Mouse (Mus musculus): ENCODE results near the gene Tbx21.
A peak's percentile ranks its signal among the peaks of the same experiment; 100 is the strongest.

Tbx21 gene

GRCm38 (mm10) chr11:97082977-97083376, 32.2 kb downstream of the Tbx21 start:
- DNase-seq, result peak; percentile 34 to 38

- no peak for DNase-seq
Measured at GRCm38 (mm10) chr11:97080291-97080690, 34.8 kb downstream of the Tbx21 start.

GRCm38 (mm10) chr11:97078751-97079150, 36.4 kb downstream of the Tbx21 start:
- DNase-seq, result no peak

GRCm38 (mm10) chr11:97074235-97074634, 40.9 kb downstream of the Tbx21 start:
- no peak for DNase-seq

- DNase-seq, result peak; percentile 31 to 42
Measured at GRCm38 (mm10) chr11:97072533-97072932, 42.6 kb downstream of the Tbx21 start.

- no peak for DNase-seq
Measured at GRCm38 (mm10) chr11:97071129-97071528, 44.0 kb downstream of the Tbx21 start.

GRCm38 (mm10) chr11:97069770-97070169, 45.4 kb downstream of the Tbx21 start:
- no peak for DNase-seq

- no peak for DNase-seq
Measured at GRCm38 (mm10) chr11:97069333-97069732, 45.8 kb downstream of the Tbx21 start.

- no peak for DNase-seq
Measured at GRCm38 (mm10) chr11:97066656-97067360, 48.3 kb downstream of the Tbx21 start.

GRCm38 (mm10) chr11:97065538-97066295, 49.4 kb downstream of the Tbx21 start:
- DNase-seq, result no peak

GRCm38 (mm10) chr11:97063921-97064295, 51.2 kb downstream of the Tbx21 start:
- DNase-seq, result no peak

- DNase-seq, result no peak
Measured at GRCm38 (mm10) chr11:97063274-97063920, 51.7 kb downstream of the Tbx21 start.

GRCm38 (mm10) chr11:97052219-97052646, 62.9 kb downstream of the Tbx21 start:
- DNase-seq, result peak; percentile 53 to 61

GRCm38 (mm10) chr11:97050944-97051586, 64.1 kb downstream of the Tbx21 start:
- no peak for DNase-seq

GRCm38 (mm10) chr11:97050216-97050943, 64.8 kb downstream of the Tbx21 start, which contains the start of gene Osbpl7:
Gene Osbpl7, plus strand, starts transcription at chr11:97050628.
- DNase-seq, result peak; percentile 62 to 67

- no peak for DNase-seq
Measured at GRCm38 (mm10) chr11:97049492-97050085, 65.5 kb downstream of the Tbx21 start.

GRCm38 (mm10) chr11:97048090-97048650, 67.0 kb downstream of the Tbx21 start:
- no peak for DNase-seq
